Mouse (Mus musculus) embryonic facial prominence, embryonic 11.5 days (tissue): Measurements from ENCODE around the gene Btn1a1. TPM values are rescaled to one million over a fixed set of nuclear protein-coding genes. Genes with fewer than 3 reads are reported as not detected.

Source experiments
- ATAC-seq: fragments of 200-750 bp; cut with Nextera tagmentation; replicated peaks from 2 replicates; pipeline ENCODE4 v1.8.0; 2017; ENCODE audit warnings: low read depth; ENCODE audit not compliant: insufficient number of reproducible peaks, low FRiP score, low TSS enrichment
- DNase-seq: peaks from one replicate; pipeline ENCODE4 v3.0.0-alpha.2; 2015; ENCODE audit warnings: low spot score
- H3K27ac ChIP-seq: fragments of 300-500 bp; sonication (generic); replicated peaks from 2 replicates; pipeline ENCODE4 v1.5.1; 2014; ENCODE audit warnings: mild to moderate bottlenecking, low read depth, low read length, control low read depth
- H3K27me3 ChIP-seq: fragments of 300-500 bp; sonication (generic); 2 replicates; pipeline ENCODE4 v1.6.1; 2014; ENCODE audit warnings: mild to moderate bottlenecking, low read length, moderate library complexity, mixed read lengths; ENCODE audit not compliant: control insufficient read depth, insufficient read depth
- H3K36me3 ChIP-seq: fragments of 300-500 bp; sonication (generic); replicated peaks from 2 replicates; pipeline ENCODE4 v1.6.1; 2014; ENCODE audit warnings: low read depth, mild to moderate bottlenecking, low read length, moderate library complexity, mixed read lengths; ENCODE audit not compliant: control insufficient read depth, insufficient read depth
- H3K4me1 ChIP-seq: fragments of 300-500 bp; sonication (generic); 2 replicates; pipeline ENCODE4 v1.6.1; 2014; ENCODE audit warnings: low read length, mixed read lengths; ENCODE audit not compliant: control insufficient read depth, insufficient read depth
- H3K4me2 ChIP-seq: fragments of 300-500 bp; sonication (generic); 2 replicates; pipeline ENCODE4 v1.6.1; 2014; ENCODE audit warnings: low read depth, mild to moderate bottlenecking, control low read depth, low read length, moderate library complexity
- H3K4me3 ChIP-seq: fragments of 300-500 bp; sonication (generic); 2 replicates; pipeline ENCODE4 v1.5.1; 2014; ENCODE audit warnings: low read depth, low read length, control low read depth
- H3K9ac ChIP-seq: fragments of 300-500 bp; sonication (generic); replicated peaks from 2 replicates; pipeline ENCODE4 v1.6.1; 2014; ENCODE audit warnings: mild to moderate bottlenecking, control low read depth, low read length
- H3K9me3 ChIP-seq: fragments of 300-500 bp; sonication (generic); replicated peaks from 2 replicates; pipeline ENCODE4 v1.6.1; 2016; ENCODE audit warnings: mild to moderate bottlenecking, low read length, inconsistent platforms, mixed read lengths; ENCODE audit not compliant: control insufficient read depth
- WGBS: fragments of 180-500 bp; shearing (Covaris S2); extraction: QIAGEN DNeasy Blood & Tissue Kit; methylation state at CpG from one replicate; pipeline ENCODE4 v1.1.7; 2014; 5-methylcytosine and 5-hydroxymethylcytosine counted together
- polyA plus RNA-seq: library from polyadenylated mRNA; unstranded; fragments of >200 nt; fragmentation: Nextera tagmentation; extraction: Ambion mirVana; gene quantifications from 2 replicates; pipeline ENCODE4 v1.2.1, GENCODE M21; 2014

Btn1a1 gene
- polyA plus RNA-seq, 1 experiment from 2014 or later, result 0.35 TPM

- ATAC-seq, result peak; percentile 75
- Histone ChIP-seq H3K9ac (peak within 1 kb of the TSS; percentile 77), H3K4me1 (no peaks in the 10 kb centered on the region; the same call in 1 of the 2 replicates), H3K9me3 (no peaks in the 10 kb centered on the region), H3K27ac (no peak within 1 kb of the TSS; the same call in 1 of the 2 replicates), H3K4me3 (peak within 1 kb of the TSS; percentile 93), H3K27me3 (no peaks in the 10 kb centered on the region), H3K4me2 (peak within 1 kb of the TSS; percentile 81), H3K36me3 (no peaks in the 10 kb centered on the region; the same call in 1 of the 2 replicates)
- WGBS, result under 1% methylated on average over 48 of the region's 48 CpGs
- DNase-seq, result peak; percentile 97
These were observed 42.2 kb downstream of the Btn1a1 start, which contains the start of gene Abt1 for GRCm38 (mm10) chr13:23423286-23424051. Gene Abt1, minus strand, starts transcription at chr13:23423866.

GRCm38 (mm10) chr13:23422351-23422750 is 43.4 kb downstream of the Btn1a1 start:
- no peaks in the 10 kb centered on the region for H3K9me3 ChIP-seq
- H3K27me3 ChIP-seq, result no peaks in the 10 kb centered on the region
- no peak for DNase-seq
- H3K9ac ChIP-seq, result no peak overlapping the region
- no peak overlapping the region for H3K4me2 ChIP-seq
- 97% methylated on average over 16 of the region's 16 CpGs for WGBS
- no peaks in the 10 kb centered on the region; the same call in 1 of the 2 replicates for H3K36me3 ChIP-seq
- H3K4me3 ChIP-seq, result peak overlapping the region; percentile 5; the same call in 1 of the 2 replicates
- ATAC-seq, result no peak
- no peak overlapping the region for H3K27ac ChIP-seq
- no peaks in the 10 kb centered on the region; the same call in 1 of the 2 replicates for H3K4me1 ChIP-seq

- Histone ChIP-seq H3K4me3 (peak overlapping the region; percentile 35), H3K9ac (peak overlapping the region; percentile 26; the same call in 1 of the 2 replicates), H3K36me3 (no peaks in the 10 kb centered on the region), H3K9me3 (no peaks in the 10 kb centered on the region), H3K4me1 (no peaks in the 10 kb centered on the region), H3K4me2 (peak overlapping the region; percentile 67), H3K27me3 (no peaks in the 10 kb centered on the region), H3K27ac (no peak overlapping the region)
- peak; percentile 85 for DNase-seq
- WGBS, result 2% methylated on average over 28 of the region's 28 CpGs
- peak; percentile 69; the same call in 1 of the 2 replicates for ATAC-seq
These were observed 52.8 kb downstream of the Btn1a1 start for GRCm38 (mm10) chr13:23412630-23413521.

GRCm38 (mm10) chr13:23412211-23412629 is 53.5 kb downstream of the Btn1a1 start:
- ATAC-seq, result 0 out of 2 replicates have a peak, but pooled peaks have one; percentile 26
- under 1% methylated on average over 20 of the region's 20 CpGs for WGBS
- Histone ChIP-seq H3K27me3 (no peaks in the 10 kb centered on the region), H3K9me3 (no peaks in the 10 kb centered on the region), H3K4me2 (peak overlapping the region; percentile 67), H3K4me1 (no peaks in the 10 kb centered on the region), H3K36me3 (no peaks in the 10 kb centered on the region), H3K27ac (no peak overlapping the region), H3K4me3 (peak overlapping the region; percentile 35), H3K9ac (peak overlapping the region; percentile 26; the same call in 1 of the 2 replicates)
- DNase-seq, result peak; percentile 59

- ATAC-seq, result 0 out of 2 replicates have a peak, but pooled peaks have one; percentile 39
- H3K27ac ChIP-seq, result no peak overlapping the region
- H3K4me2 ChIP-seq, result peak overlapping the region; percentile 67
- DNase-seq, result peak; percentile 62
- no peaks in the 10 kb centered on the region for H3K36me3 ChIP-seq
- H3K4me3 ChIP-seq, result peak overlapping the region; percentile 35
- H3K9ac ChIP-seq, result no peak overlapping the region
- H3K4me1 ChIP-seq, result no peaks in the 10 kb centered on the region
- no peaks in the 10 kb centered on the region for H3K9me3 ChIP-seq
- WGBS, result 4% methylated on average over 29 of the region's 29 CpGs
- no peaks in the 10 kb centered on the region for H3K27me3 ChIP-seq
These were observed 54.1 kb downstream of the Btn1a1 start for GRCm38 (mm10) chr13:23411311-23412210.

- H3K36me3 ChIP-seq, result no peaks in the 10 kb centered on the region
- no peak overlapping the region for H3K9ac ChIP-seq
- 70% methylated on average over 9 of the region's 9 CpGs for WGBS
- H3K4me1 ChIP-seq, result no peaks in the 10 kb centered on the region
- H3K4me3 ChIP-seq, result no peak overlapping the region
- no peaks in the 10 kb centered on the region for H3K9me3 ChIP-seq
- H3K4me2 ChIP-seq, result no peak overlapping the region
- no peak for ATAC-seq
- DNase-seq, result no peak
- no peak overlapping the region for H3K27ac ChIP-seq
- H3K27me3 ChIP-seq, result no peaks in the 10 kb centered on the region
These were observed 55.1 kb downstream of the Btn1a1 start for GRCm38 (mm10) chr13:23410632-23411031.
